Mouse (Mus musculus): Measurements from ENCODE around the gene Serp2. TPM values are rescaled to one million over a fixed set of nuclear protein-coding genes. Genes with fewer than 3 reads are reported as not detected.
A peak's percentile ranks its signal among the peaks of the same experiment; 100 is the strongest.

The Serp2 gene
- total RNA-seq, 1 experiment from 2014 or later, result 6.4 TPM

DNA sequence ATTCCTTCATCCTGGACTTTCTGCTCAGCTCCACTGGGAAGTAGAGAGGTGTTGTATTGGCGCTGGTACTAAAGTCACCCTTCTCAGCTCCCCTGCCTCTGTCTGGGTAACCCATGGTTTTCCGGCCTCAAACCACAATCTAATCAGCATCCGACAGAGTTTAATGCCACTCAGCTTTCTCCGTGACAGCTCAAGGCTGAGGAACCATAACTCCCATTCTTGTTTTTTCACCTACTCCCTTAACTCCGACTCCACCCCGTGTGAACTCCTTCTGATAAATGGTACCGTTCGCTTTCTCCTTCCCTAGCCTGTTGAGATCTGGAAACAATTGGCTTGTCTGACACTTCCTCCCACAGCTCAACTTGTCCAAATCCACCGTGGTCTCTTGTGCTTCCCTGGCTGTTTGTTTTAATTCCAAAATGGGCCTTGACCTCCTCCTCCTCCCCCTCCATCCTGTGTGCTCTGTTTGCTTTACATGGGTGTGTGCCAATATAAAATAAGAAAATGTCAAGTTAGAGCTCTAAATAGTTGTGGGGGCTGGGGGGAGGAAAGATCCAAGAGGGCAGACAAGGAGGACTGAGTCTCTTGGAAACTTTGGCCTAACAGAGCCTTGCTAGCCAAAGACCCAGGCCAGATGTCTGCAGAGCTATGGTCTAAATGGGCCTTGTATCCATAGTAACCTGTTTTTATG is 12.7 kb upstream of the Serp2 start:
- DNase-seq, result peak; percentile 29

GRCm38 (mm10) chr14:76568548-76568947 is 11.9 kb upstream of the Serp2 start:
- DNase-seq, result no peak

DNA sequence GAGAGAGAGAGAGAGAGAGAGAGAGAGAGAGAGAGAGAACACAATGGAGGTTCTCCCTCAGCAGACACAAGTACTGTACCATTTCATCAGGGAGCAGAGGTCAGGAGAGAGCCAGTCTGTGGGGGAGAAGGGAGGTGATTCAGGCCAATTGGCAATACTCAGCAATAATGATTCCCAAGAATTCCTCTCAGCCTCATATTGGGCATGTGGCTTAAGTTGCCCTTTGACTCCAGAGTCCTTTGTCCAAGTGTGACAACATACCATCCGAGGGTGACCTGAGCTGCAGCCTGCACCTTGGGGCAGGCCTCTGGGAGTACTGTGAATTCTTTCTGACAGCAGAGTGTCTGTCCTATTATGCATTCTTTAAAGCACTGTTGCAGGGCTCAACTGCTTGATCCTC is 10.6 kb upstream of the Serp2 start:
- DNase-seq, result peak; percentile 25

- no peak for DNase-seq
Observed at GRCm38 (mm10) chr14:76566711-76567110, 10.0 kb upstream of the Serp2 start.

GRCm38 (mm10) chr14:76566193-76566592 is 9.5 kb upstream of the Serp2 start:
- no peak for DNase-seq

- DNase-seq, result no peak
Observed at GRCm38 (mm10) chr14:76559208-76559607, 2.5 kb upstream of the Serp2 start.

DNA sequence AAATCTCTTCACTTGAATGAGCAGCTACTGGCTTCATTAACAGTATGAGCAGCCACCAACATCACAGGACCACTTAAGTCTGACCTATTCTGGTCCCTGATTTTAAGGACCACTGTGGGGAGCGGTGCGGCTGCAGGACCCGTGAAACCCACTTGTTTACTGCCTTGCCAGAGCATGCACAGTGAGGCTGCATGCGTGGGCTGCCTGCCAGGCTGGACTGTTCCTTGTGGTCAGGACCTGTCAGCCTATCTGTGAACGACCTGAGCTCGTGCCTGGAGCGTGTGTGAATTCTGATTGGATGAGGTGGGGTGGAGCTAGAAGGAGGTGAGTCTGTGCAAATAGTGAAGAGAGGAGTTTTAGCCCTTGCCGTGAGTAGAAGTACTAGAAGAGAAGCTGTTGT is 1.5 kb upstream of the Serp2 start:
- peak; percentile 46 for DNase-seq

GRCm38 (mm10) chr14:76556031-76556851 is 448 bp downstream of the Serp2 start:
- DNase-seq, result peak; percentile 87

DNA sequence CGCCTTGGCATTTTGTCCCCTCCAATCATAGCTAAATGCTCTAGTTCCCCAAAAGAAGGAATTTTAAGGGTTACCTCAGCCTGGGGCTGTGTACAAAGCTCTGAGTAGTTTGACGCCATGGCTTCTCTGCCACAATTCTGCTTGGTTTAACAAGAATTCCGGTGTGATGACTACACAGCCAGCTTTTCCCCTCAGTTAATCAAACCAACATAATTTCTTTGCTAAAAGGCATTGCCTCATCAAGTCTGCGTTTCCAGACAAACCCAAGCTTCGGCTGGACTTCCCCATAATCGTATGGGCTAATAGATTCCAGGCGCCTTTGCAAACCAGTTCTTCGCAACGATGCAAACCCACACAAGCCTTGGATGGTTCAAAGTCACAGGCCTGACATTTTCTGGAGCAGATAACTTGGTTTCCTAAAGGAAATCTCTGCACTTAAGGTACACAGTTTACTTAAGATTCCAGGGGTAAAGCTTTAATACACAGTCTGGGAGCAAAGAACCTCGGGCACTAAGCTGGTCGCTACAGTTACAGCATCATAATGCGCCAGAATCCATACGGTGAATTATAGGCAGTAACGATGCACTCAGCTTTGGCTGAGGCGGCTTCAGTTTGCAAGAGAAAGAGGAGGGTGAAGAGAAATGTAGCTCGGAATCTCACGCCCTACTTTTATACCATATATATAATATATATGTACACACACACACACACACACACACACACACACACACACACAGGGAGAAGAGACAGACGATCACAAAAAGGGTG is 1.2 kb downstream of the Serp2 start:
- DNase-seq, result no peak

GRCm38 (mm10) chr14:76544136-76544535 is 12.6 kb downstream of the Serp2 start:
- no peak for DNase-seq

GRCm38 (mm10) chr14:76541341-76541740 is 15.3 kb downstream of the Serp2 start:
- peak; percentile 53 for DNase-seq

GRCm38 (mm10) chr14:76540005-76540670 is 16.6 kb downstream of the Serp2 start:
- DNase-seq, result no peak

DNA sequence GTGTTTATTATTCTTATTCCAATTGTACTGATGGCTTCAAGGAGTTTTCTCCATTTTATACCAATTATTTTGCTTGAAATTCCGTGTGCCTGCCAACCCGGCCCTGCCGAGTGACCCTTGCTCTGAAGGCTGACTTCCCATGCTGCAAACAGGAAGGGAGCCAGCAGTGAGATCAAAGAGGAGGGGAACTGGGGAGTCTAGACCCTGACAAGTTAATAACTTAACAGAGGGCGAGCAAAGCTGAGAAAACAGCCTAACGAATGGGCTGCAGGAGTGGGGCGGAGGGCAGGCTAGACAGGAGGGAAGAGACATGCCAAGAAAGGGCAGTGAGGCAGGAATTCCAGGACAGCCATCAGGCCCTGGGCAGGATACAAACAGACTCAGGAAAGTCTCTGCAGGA is 19.8 kb downstream of the Serp2 start:
- DNase-seq, result peak; percentile 47

DNA sequence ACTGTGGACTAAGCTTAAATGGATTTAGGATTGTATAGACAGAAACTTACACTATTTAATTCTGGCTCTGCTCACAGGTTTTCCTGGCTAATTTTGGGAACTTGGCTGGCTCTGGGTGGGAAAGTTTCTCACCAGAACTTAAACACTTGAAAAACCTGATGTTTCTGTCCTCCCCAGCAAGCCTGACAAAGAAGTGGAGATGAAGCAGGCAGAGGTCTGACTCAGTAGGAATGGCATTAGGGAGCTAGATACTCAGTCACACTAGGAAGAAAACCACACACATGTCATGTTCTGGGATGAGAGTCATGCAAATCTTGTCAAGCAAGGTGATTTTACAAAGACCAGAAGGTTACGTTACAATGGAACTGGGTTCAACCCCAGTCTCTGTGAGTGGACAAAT is 21.6 kb downstream of the Serp2 start:
- no peak for DNase-seq

DNA sequence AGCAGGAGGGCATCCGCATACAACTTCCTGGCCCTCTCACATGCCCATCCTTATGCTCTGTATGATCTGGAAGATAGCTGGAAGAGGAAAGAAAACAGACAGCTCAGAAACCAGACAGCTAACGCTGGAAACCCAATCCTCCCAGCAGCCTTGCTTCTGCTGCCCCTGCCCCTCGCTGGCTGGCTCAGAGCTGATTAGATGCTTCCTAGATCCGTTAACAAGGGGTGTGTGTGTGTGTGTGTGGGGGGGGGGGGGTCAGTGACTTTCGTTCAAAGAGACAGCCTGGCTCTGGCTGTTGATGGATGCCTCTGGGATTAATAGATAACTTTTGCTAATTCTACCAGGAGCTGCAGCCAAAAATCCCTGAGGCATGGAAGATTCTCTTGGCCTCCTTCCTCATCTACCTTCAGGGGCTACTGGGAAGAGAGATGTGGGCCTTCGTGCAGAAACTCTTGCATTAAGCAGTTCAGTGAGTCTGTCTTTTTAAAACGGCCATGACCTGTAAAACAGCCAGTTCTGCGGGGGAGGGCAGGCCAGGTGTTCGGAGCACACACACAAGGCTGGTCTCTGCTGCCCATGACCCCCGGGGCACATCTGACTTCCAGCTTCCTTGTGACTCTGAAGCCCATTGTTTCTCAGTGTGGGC is 23.4 kb downstream of the Serp2 start:
- DNase-seq, result no peak

GRCm38 (mm10) chr14:76532257-76533169 is 24.2 kb downstream of the Serp2 start:
- DNase-seq, result peak; percentile 60

GRCm38 (mm10) chr14:76531027-76531660 is 25.5 kb downstream of the Serp2 start:
- no peak for DNase-seq

DNA sequence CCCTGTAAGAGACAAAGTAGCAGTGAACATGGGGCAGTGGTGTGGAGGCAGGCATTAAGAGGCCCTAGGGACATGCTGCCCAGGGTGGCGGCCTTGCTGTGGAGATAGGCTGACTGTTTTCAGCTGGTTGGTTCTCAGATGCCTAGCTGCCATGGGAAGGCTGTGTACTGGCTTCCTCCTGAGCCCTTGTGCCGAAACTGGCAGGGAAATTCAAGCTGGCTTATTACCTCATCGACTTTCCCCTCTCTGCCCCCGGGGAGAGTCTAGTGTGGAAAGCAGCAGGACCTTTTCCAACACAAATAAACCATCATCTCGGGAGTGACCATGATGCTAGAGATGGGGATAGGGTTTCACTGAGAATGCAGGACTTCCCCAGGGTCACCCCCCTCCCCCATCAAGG is 28.0 kb downstream of the Serp2 start:
- DNase-seq, result peak; percentile 61

DNA sequence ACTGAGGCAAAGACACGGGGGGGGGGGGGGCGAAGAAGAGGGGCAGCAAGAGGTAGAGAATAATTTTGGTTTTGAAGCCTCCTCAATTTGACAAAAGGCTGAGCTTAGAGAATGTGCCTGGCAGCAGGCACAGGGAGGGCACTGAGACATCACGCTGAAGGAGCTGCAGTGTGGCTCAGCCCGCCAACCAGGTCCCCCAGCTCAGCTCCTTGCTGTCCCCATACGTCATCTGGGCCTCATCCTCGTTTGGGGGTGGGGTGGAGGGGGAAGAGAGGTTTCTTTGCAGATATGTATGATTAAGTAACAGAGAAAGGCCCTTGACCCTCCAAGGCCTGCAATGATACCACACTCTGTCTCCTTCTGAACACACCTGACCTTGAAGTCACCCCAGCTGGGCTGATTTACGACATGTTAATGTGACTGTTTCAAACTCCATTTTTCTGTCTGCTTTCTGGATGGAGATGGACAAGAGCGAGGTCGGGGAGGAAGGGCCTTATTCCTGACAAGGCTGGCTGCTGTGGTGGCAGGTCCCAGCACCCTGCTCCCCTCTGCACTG is 28.9 kb downstream of the Serp2 start:
- peak; percentile 58 for DNase-seq

All from adrenal gland, postnatal 14 days (tissue).